Mouse (Mus musculus) heart, embryonic 14.5 days (tissue): ENCODE results near the gene Trpm2. TPM values are rescaled to one million over a fixed set of nuclear protein-coding genes. Genes with fewer than 3 reads are reported as not detected.
"Not testable (repeated sequence)": the region's sequence is repeated elsewhere in the genome, so short reads cannot be mapped to it uniquely, and the experiment has no call there.

Experiments
- ATAC-seq: fragments of 200-750 bp; cut with Nextera tagmentation; 2 replicates; pipeline ENCODE4 v1.8.0; 2017; ENCODE audit warnings: low read depth, moderate TSS enrichment; ENCODE audit not compliant: insufficient number of reproducible peaks, insufficient read depth, low FRiP score
- H3K27ac ChIP-seq, 2 experiments: fragments of 200-500 bp in 1 of 2; fragments of 300-500 bp in 1 of 2; sonication (generic) in 1 of 2; replicated peaks in 1 of 2; 2 replicates each; pipeline ENCODE4 v1.5.1; 2012 to 2014; ENCODE audit warnings: low read depth in 2 of 2, low read length in 2 of 2, control low read depth in 1 of 2, mild to moderate bottlenecking in 1 of 2, mixed read lengths in 1 of 2; ENCODE audit not compliant: control insufficient read depth in 1 of 2, insufficient read depth in 1 of 2
- H3K27me3 ChIP-seq: fragments of 300-500 bp; sonication (generic); 2 replicates; pipeline ENCODE4 v1.6.1; 2014; ENCODE audit warnings: mild to moderate bottlenecking, low read length, control low read depth; ENCODE audit not compliant: control insufficient read depth, insufficient read depth
- H3K36me3 ChIP-seq: fragments of 300-500 bp; sonication (generic); 2 replicates; pipeline ENCODE4 v1.6.1; 2014; ENCODE audit warnings: mild to moderate bottlenecking, control low read depth, low read length, mixed read lengths; ENCODE audit not compliant: control insufficient read depth, insufficient read depth
- H3K4me1 ChIP-seq, 2 experiments: fragments of 200-500 bp in 1 of 2; fragments of 300-500 bp in 1 of 2; sonication (generic) in 1 of 2; 2 replicates each; pipeline ENCODE4 v1.6.1; 2012 to 2014; ENCODE audit warnings: low read length in 2 of 2, control low read depth in 1 of 2, mixed read lengths in 1 of 2; ENCODE audit not compliant: control insufficient read depth in 2 of 2, insufficient read depth in 2 of 2
- H3K4me2 ChIP-seq: fragments of 300-500 bp; sonication (generic); 2 replicates; pipeline ENCODE4 v1.6.1; 2014; ENCODE audit warnings: mild to moderate bottlenecking, low read length
- H3K4me3 ChIP-seq, 2 experiments: fragments of 200-500 bp in 1 of 2; fragments of 300-500 bp in 1 of 2; sonication (generic) in 1 of 2; 2 replicates each; pipeline ENCODE4 v1.5.1; 2012 to 2014; ENCODE audit warnings: low read length in 2 of 2, mild to moderate bottlenecking in 2 of 2, control low read depth in 1 of 2, low read depth in 1 of 2, moderate library complexity in 1 of 2; ENCODE audit not compliant: control insufficient read depth in 1 of 2, insufficient read depth in 1 of 2
- H3K9ac ChIP-seq: fragments of 300-500 bp; sonication (generic); 2 replicates; pipeline ENCODE4 v1.6.1; 2014; ENCODE audit warnings: mild to moderate bottlenecking, low read length
- H3K9me3 ChIP-seq: fragments of 300-500 bp; sonication (generic); 2 replicates; pipeline ENCODE4 v1.6.1; 2016; ENCODE audit warnings: low read length, control low read depth; ENCODE audit not compliant: control insufficient read depth
- WGBS: fragments of 180-500 bp; shearing (Covaris S2); extraction: QIAGEN DNeasy Blood & Tissue Kit; methylation state at CpG from one replicate; pipeline ENCODE4 v1.1.7; 2014; 5-methylcytosine and 5-hydroxymethylcytosine counted together
- polyA plus RNA-seq: library from polyadenylated mRNA; unstranded; fragments of >200 nt; fragmentation: Nextera tagmentation; extraction: Ambion mirVana; gene quantifications from 2 replicates; pipeline ENCODE4 v1.2.1, GENCODE M21; 2014

Trpm2 gene
- polyA plus RNA-seq, 1 experiment from 2014 or later, result 0.51 TPM

DNA sequence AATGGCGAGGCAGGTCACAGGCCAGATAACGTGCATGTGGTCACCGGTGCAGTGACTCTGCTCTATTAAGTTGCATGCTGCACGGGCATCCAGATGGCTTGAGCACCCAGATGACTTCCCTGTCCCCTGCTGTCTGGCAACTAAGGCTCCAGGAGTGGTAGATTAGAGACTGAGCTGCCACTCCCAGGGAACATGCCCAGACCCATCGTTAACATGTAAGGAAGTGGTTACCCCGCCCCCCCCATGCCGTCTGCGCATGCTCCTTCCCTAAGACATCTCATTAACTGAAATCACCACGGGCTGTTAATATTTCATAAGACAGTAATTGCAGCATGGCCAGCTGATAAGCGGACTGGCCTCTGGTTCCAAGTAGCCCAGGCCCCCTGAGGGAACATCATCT lies 828 bp upstream of the Trpm2 start:
- Histone ChIP-seq H3K27ac (no peak overlapping the region), H3K9ac (no peak overlapping the region), H3K4me2 (no peak overlapping the region), H3K36me3 (no peaks in the 10 kb centered on the region), H3K9me3 (no peaks in the 10 kb centered on the region), H3K27me3 (peaks cover 36% of the 10 kb centered on the region), H3K4me1 (peaks cover 0 to 10% of the 10 kb centered on the region in 2 experiments; a peak in 1 of 4 replicates), H3K4me3 (no peak overlapping the region)
- ATAC-seq, result no peak
- 86% methylated on average over 10 of the region's 10 CpGs for WGBS

DNA sequence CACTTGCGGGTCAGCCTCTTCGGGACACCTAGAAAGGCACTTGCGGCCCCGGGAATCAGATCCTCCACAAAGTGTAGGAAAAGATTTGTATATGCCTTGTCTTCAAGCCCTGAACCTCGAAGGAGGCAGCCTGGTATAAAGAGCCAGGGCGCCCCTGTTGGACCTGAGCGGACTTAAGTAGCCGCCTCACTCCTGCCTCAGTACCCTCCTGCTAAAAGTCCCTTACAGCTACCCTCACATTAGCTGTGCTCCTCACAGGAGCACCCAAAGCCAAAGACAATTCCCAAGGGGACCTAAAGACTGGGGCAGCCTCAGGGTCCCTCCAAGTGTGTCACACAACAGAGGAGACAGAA lies 414 bp downstream of the Trpm2 start:
- Histone ChIP-seq H3K27me3 (peaks cover 39% of the 10 kb centered on the region), H3K4me3 (peak overlapping the region; percentile 22 to 32; a peak in 3 of 4 replicates), H3K27ac (no peak overlapping the region), H3K4me2 (peak overlapping the region; percentile 57), H3K9ac (0 out of 2 replicates have a peak overlapping the region, but pooled peaks have one; percentile 30), H3K4me1 (peaks cover 0 to 10% of the 10 kb centered on the region in 2 experiments; a peak in 1 of 4 replicates), H3K9me3 (no peaks in the 10 kb centered on the region), H3K36me3 (no peaks in the 10 kb centered on the region)
- 11% methylated on average over 8 of the region's 8 CpGs for WGBS
- no peak for ATAC-seq

DNA sequence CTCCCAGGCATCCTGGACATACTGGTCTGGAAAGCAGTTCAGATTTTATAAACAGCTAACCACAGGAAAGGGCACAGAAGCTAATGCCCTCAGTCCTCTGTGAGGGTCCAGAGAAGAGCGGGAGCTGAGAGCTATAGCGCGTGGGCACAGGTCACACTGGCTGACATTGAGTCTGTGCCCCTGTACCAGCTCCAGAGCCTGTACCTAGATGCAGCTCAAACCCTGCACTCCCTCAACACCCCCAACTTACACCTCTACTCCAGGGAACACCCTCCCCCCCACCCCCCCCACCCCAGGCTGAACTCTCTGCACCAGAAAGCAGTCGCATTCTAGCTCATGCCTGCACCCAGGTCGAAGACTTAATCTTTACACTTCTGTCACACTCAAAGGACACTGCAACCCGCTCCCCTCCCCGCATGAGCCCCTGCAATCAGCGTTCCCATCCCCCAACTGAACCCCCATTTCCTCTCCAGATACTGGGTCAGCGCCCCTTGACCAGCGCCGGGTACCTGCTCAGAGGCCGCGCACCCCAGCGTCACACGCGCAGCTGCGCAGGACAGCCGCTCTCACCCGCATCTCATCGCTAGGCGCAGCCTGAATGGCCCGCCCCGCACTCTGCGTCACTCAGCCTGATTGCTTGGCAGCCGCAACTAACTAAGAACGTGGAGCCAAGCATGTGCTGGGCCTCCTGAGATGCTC lies 940 bp downstream of the Trpm2 start:
- peak overlapping the region; percentile 30; the same call in 1 of the 2 replicates for H3K9ac ChIP-seq
- no peak for ATAC-seq
- no peak overlapping the region for H3K27ac ChIP-seq
- WGBS, result 6% methylated on average over 26 of the region's 26 CpGs
- H3K4me1 ChIP-seq, result peaks cover 0 to 10% of the 10 kb centered on the region in 2 experiments; a peak in 1 of 4 replicates
- H3K4me2 ChIP-seq, result peak overlapping the region; percentile 57
- H3K36me3 ChIP-seq, result no peaks in the 10 kb centered on the region
- H3K27me3 ChIP-seq, result peaks cover 39% of the 10 kb centered on the region
- peak overlapping the region; percentile 22 to 32; a peak in 3 of 4 replicates for H3K4me3 ChIP-seq
- no peaks in the 10 kb centered on the region for H3K9me3 ChIP-seq

GRCm38 (mm10) chr10:77963971-77964370 lies 6.4 kb downstream of the Trpm2 start:
- WGBS, result 71% methylated on average over 6 of the region's 6 CpGs
- Histone ChIP-seq H3K9me3 (no peaks in the 10 kb centered on the region), H3K27ac (no peak overlapping the region), H3K36me3 (no peaks in the 10 kb centered on the region), H3K27me3 (peaks cover 22% of the 10 kb centered on the region), H3K9ac (no peak overlapping the region), H3K4me3 (no peak overlapping the region), H3K4me1 (no peaks in the 10 kb centered on the region), H3K4me2 (no peak overlapping the region)
- no peak for ATAC-seq

GRCm38 (mm10) chr10:77962725-77963124 lies 7.6 kb downstream of the Trpm2 start:
- H3K9ac ChIP-seq, result no peak overlapping the region
- WGBS, result 68% methylated on average over 2 of the region's 2 CpGs
- H3K4me3 ChIP-seq, result no peak overlapping the region
- 0 out of 2 replicates have a peak, but pooled peaks cover 9% of the 10 kb centered on the region for H3K27me3 ChIP-seq
- H3K4me2 ChIP-seq, result no peak overlapping the region
- H3K9me3 ChIP-seq, result no peaks in the 10 kb centered on the region
- no peak for ATAC-seq
- H3K27ac ChIP-seq, result no peak overlapping the region
- H3K36me3 ChIP-seq, result no peaks in the 10 kb centered on the region
- H3K4me1 ChIP-seq, result no peaks in the 10 kb centered on the region

GRCm38 (mm10) chr10:77950468-77950867 lies 19.9 kb downstream of the Trpm2 start:
- not testable (repeated sequence) for H3K9me3 ChIP-seq, H3K27me3 ChIP-seq, H3K4me1 ChIP-seq, H3K4me2 ChIP-seq, ATAC-seq, H3K4me3 ChIP-seq, H3K36me3 ChIP-seq, H3K9ac ChIP-seq, H3K27ac ChIP-seq
- 88% methylated on average over 8 of the region's 12 CpGs for WGBS

GRCm38 (mm10) chr10:77939685-77940084 lies 30.7 kb downstream of the Trpm2 start:
- 21% methylated on average over 2 of the region's 2 CpGs for WGBS
- no peak overlapping the region for H3K4me3 ChIP-seq
- H3K27me3 ChIP-seq, result no peaks in the 10 kb centered on the region
- H3K4me2 ChIP-seq, result no peak overlapping the region
- no peaks in the 10 kb centered on the region for H3K4me1 ChIP-seq
- H3K9me3 ChIP-seq, result no peaks in the 10 kb centered on the region
- H3K9ac ChIP-seq, result no peak overlapping the region
- H3K27ac ChIP-seq, result no peak overlapping the region
- no peaks in the 10 kb centered on the region for H3K36me3 ChIP-seq
- no peak for ATAC-seq

- Histone ChIP-seq H3K4me2 (no peak overlapping the region), H3K4me1 (no peaks in the 10 kb centered on the region), H3K4me3 (no peak overlapping the region), H3K9ac (no peak overlapping the region), H3K9me3 (no peaks in the 10 kb centered on the region), H3K36me3 (no peaks in the 10 kb centered on the region), H3K27me3 (peaks cover 3% of the 10 kb centered on the region; the same call in 1 of the 2 replicates), H3K27ac (no peak overlapping the region)
- no peak for ATAC-seq
- 79% methylated on average over 10 of the region's 10 CpGs for WGBS
Observed at GRCm38 (mm10) chr10:77927375-77927774, 43.0 kb downstream of the Trpm2 start.
